Mouse (Mus musculus): ENCODE measurements around the gene Zzz3. TPM values are rescaled to one million over a fixed set of nuclear protein-coding genes. Genes with fewer than 3 reads are reported as not detected.

The Zzz3 gene
- polyA plus RNA-seq, 2 experiments, result 7.8 to 17.0 TPM

DNA sequence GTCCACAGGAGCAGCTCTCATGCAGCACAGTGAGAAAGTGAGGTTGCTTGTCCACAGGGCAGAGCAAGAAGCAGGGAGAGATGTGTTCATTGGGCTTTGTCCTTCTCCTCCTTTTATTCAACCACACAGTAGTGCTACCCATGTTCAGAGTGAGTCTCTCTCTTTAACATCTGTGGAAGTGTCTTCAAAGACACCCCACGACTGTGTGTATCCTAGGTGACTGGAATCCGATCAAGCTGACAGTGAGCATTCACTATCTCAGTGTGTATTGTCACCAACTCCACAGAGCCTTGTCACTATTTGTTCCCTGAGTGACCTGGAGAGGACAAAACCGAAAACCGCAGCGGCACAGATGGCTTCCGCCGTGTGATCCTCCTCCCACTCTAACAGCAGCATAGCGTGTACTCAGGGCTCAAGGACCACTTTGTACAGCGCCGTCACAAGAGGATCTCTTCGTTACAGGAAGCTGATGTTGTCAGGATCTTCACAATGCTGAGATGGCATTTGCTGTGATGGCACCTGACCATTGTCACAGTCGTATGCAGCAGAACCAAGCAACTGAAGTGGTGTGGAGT is 113.2 kb downstream of the Zzz3 start:
- ATAC-seq (ENCODE audit: insufficient read depth), result no peak

DNA sequence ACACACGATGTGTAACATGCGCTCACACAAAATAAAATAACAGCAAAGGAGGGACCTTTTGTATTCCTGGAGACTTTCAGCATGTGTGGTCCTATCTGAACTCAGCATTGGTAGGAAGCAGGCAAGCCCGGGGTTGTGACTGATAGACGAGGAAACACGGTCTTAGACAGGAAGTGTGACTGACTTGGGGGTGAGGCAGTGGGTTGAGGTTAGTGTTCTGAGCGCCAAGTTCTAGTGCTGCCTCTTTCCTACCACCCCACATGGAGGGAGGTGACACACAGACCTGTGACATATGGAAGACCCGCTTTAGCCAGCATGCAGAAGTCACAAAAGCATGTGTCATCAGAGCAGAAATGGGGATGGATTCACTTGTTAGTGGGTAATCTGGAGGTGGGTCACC is 114.0 kb downstream of the Zzz3 start:
- no peaks in the 10 kb centered on the region for H3K36me3 ChIP-seq (replicated peaks; ENCODE audit: control insufficient read depth, insufficient read depth, low read depth)
- ATAC-seq (ENCODE audit: insufficient read depth) (no peak), DNase-seq (ENCODE audit: low read depth in 3 of 3, low spot score in 3 of 3) (no peak)
- no peaks in the 10 kb centered on the region for H3K9me3 ChIP-seq (ENCODE audit: control insufficient read depth, low read length)
- H3K27me3 ChIP-seq (ENCODE audit: control insufficient read depth, insufficient read depth, low read length), result no peaks in the 10 kb centered on the region
- no peak overlapping the region for H3K4me3 ChIP-seq (ENCODE audit: insufficient read depth in 1 of 2, low read depth in 2 of 2, low read length in 2 of 2)
- 31% methylated on average over 7 of the region's 7 CpGs for WGBS (ENCODE audit: insufficient replicate concordance)
- no peak overlapping the region for H3K9ac ChIP-seq (replicated peaks)
- H3K27ac ChIP-seq, result no peak overlapping the region
- TF ChIP-seq EP300 (IDR thresholded peaks at IDR 0.05; ENCODE audit: low read depth) (no peak), CTCF (IDR thresholded peaks at IDR 0.05; ENCODE audit: low read depth) (no peak)
- no peak overlapping the region for H3K4me2 ChIP-seq (ENCODE audit: low read depth)
- H3K4me1 ChIP-seq (replicated peaks; ENCODE audit: control insufficient read depth in 2 of 2, insufficient read depth in 2 of 2, low read length in 1 of 2), result no peaks in the 10 kb centered on the region; a peak in 1 of 4 replicates

More for the DNA sequence above, 113.2 kb downstream of the Zzz3 start:
- Histone ChIP-seq H3K9ac (replicated peaks) (no peak overlapping the region), H3K27me3 (ENCODE audit: control insufficient read depth, insufficient read depth, low read length) (no peaks in the 10 kb centered on the region), H3K9me3 (ENCODE audit: control insufficient read depth, low read length) (no peaks in the 10 kb centered on the region), H3K4me2 (ENCODE audit: low read depth) (no peak overlapping the region), H3K36me3 (replicated peaks; ENCODE audit: control insufficient read depth, insufficient read depth, low read depth) (no peaks in the 10 kb centered on the region), H3K27ac (no peak overlapping the region), H3K4me3 (ENCODE audit: insufficient read depth in 1 of 2, low read depth in 2 of 2, low read length in 2 of 2) (no peak overlapping the region), H3K4me1 (replicated peaks; ENCODE audit: control insufficient read depth in 2 of 2, insufficient read depth in 2 of 2, low read length in 1 of 2) (no peaks in the 10 kb centered on the region; a peak in 1 of 4 replicates)
- WGBS (ENCODE audit: insufficient replicate concordance), result 74% methylated on average over 12 of the region's 12 CpGs
- TF ChIP-seq CTCF (IDR thresholded peaks at IDR 0.05; ENCODE audit: low read depth) (no peak), EP300 (IDR thresholded peaks at IDR 0.05; ENCODE audit: low read depth) (no peak)
- DNase-seq (ENCODE audit: low read depth in 3 of 3, low spot score in 3 of 3), result no peak

Other genes starting within 250 kb of the Zzz3 start
- gene Gipc2, start 229.2 kb upstream of the Zzz3 start, polyA plus RNA-seq (2012; rRNA removed), result 5.1 and 7.7 TPM in 2 replicates
- gene Gipc2, start 229.2 kb upstream of the Zzz3 start, polyA plus RNA-seq (2014; fragmentation: Nextera tagmentation; extraction: Ambion mirVana), result 16.9 and 17.8 TPM in 2 replicates
- 10.9 and 18.3 TPM in 2 replicates for gene Dnajb4, start 185.2 kb upstream of the Zzz3 start, polyA plus RNA-seq (2012; rRNA removed)
- 29.9 and 34.3 TPM in 2 replicates for gene Dnajb4, start 185.2 kb upstream of the Zzz3 start, polyA plus RNA-seq (2014; fragmentation: Nextera tagmentation; extraction: Ambion mirVana)
- gene Fubp1, start 185.1 kb upstream of the Zzz3 start, polyA plus RNA-seq (2012; rRNA removed), result 47.3 and 50.8 TPM in 2 replicates
- 64.6 and 65.3 TPM in 2 replicates for gene Fubp1, start 185.1 kb upstream of the Zzz3 start, polyA plus RNA-seq (2014; fragmentation: Nextera tagmentation; extraction: Ambion mirVana)
- gene Nexn, start 129.1 kb upstream of the Zzz3 start, polyA plus RNA-seq (2012; rRNA removed), result 0.10 and 0.25 TPM in 2 replicates
- gene Nexn, start 129.1 kb upstream of the Zzz3 start, polyA plus RNA-seq (2014; fragmentation: Nextera tagmentation; extraction: Ambion mirVana), result 0.30 and 0.69 TPM in 2 replicates
- gene Miga1, start 55.1 kb upstream of the Zzz3 start, polyA plus RNA-seq (2012; rRNA removed), result 2.3 and 3.4 TPM in 2 replicates
- 3.0 and 4.4 TPM in 2 replicates for gene Miga1, start 55.1 kb upstream of the Zzz3 start, polyA plus RNA-seq (2014; fragmentation: Nextera tagmentation; extraction: Ambion mirVana)
- gene Usp33, start 49.0 kb upstream of the Zzz3 start, polyA plus RNA-seq (2012; rRNA removed), result 11.7 and 18.5 TPM in 2 replicates
- gene Usp33, start 49.0 kb upstream of the Zzz3 start, polyA plus RNA-seq (2014; fragmentation: Nextera tagmentation; extraction: Ambion mirVana), result 23.1 and 24.8 TPM in 2 replicates